Mouse (Mus musculus) mouse trophoblast stem cell (cell line): ENCODE measurements around the gene Celsr1.

ENCODE experiments used
- in situ Hi-C, 2 experiments: fragments of 300-500 bp; cut with MseI, MboI; formaldehyde crosslinking; loops; 2 replicates in 1 of 2; 3 replicates in 1 of 2; pipeline ENCODE4 v1.15.1; 2025

The Celsr1 gene

DNA sequence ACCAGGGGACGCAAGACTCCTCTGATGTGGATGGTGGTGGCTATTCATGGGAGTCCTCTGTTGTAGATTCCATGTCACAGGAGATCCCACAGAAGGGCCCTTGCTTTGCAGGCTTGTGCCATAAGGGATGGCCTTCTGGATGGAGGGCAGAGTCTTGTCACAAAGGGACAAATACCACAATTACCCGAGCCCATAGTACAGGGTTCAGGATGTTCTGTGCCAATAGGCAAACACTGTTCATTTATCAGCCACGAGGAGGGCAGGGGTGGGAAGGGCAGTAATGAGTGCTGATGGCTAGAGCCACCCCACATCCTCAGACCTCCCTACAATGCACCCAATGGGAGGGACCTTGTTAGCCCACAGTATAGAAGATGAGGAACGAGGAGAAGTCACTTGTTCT, 71.9 kb downstream of the Celsr1 start:
- in situ Hi-C loops = no loop called here

DNA sequence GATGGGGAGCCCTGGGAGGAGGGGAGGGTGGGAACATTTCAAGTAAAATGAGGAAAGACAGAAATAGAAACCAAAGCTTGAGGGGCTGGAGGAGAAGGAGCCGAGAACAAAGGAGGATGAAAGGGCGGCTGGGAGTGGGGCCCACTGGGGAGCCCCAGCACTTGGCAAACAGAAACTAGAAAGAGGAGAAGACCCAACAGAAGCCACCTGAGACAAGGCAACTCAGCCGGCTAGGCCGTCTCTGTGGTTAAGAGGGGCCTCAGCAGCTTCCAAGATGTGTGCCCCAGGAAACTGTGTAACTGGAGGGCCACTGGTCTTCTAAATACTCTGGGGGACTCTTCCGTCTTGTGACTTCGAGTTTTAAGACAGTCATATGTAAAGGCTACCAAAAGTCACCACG, 72.4 kb downstream of the Celsr1 start:
- in situ Hi-C loops = no loop called here

DNA sequence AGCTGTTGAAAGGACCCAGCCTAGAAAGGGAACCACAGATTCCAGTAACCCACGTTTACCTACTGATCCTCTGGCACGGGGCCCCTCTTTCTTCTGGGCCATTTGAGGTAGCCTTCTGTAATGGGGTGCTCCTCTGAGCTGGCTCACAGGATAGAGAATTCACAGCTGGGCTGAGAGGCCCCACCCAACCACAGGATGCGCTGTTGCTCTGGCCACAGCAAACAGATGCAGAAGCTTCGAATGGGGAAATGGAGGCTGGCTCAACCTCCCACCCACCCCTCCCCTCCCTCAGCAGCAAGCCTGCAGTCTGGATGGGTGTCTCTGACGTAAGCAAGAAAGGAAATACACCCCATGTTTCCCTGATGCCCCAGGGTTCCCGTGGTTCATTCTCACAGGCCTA, 77.4 kb downstream of the Celsr1 start:
- in situ Hi-C loops = no loop called here

DNA sequence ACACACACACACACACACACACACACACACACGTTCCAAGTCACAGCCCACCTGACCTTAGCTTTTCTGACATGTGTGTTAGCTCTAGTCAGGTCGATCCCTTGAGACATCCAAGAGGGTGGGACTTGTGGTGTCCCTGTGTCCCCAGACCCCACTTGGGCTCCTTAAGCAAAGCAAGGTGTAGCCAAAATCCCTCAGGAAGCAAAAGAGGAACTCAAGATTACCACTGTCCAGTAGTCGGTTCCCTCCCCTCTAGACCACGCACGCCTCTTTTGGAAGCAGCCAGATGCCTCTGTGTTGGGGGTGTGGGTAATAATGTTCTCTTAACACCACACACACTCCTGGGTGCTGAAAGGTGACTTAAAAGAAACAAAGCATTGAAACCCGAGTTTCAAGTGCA, 80.1 kb downstream of the Celsr1 start:
- in situ Hi-C loops = no loop called here

DNA sequence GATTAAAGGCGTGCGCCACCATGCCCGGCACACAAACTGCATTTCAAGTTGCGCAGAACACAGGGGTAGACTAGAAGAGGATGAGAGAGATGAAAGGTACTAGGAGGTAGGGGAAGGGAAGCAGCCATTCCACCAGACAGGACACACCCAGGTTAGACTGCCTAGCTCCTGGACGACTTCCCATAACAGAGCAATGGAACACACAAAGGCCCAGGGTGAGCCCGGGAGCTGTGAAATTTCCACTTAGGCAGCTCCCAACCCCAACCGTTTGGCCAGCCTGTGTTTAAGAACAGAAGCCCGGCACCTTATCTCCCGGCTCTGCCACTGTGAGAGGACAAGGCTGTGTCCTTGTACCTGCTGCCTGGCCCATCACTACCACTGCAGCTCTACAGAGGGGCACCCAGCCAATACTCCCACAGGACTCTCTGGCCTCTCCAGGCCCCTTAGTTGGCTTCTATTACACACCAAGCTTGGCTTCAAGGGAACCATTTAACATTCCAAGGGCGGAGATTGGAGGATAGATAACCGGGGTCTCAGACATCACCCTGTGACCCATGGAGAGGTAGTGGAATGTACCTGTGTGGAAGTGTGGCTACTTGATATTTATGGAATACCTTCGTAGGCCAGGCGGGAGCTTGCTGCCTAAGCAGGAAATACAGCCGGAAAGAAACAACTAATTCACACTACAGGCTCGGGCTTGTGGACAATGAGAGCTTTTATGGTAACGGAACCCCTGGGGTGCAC, 84.0 kb downstream of the Celsr1 start:
- in situ Hi-C loops = no loop called here

DNA sequence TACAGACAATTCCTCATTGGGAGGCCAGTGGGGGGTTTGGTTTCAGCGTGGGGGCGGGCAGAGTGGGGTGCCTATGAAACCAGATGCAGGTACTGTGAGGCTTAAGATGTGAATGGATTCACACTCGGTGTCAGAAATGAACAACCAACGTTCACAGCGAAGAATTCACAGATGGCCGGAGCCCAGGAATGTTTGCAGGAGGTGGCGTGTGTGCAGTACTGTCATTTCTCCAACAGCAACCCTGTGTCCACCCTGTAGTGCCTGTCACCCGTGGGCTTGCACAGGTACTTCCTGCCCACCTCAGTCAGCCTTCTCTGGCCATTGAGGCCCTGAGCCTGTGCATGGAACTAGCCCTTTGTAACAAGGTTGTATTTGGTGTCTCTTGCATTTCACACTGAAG, 85.6 kb downstream of the Celsr1 start:
- in situ Hi-C loops = no loop called here

DNA sequence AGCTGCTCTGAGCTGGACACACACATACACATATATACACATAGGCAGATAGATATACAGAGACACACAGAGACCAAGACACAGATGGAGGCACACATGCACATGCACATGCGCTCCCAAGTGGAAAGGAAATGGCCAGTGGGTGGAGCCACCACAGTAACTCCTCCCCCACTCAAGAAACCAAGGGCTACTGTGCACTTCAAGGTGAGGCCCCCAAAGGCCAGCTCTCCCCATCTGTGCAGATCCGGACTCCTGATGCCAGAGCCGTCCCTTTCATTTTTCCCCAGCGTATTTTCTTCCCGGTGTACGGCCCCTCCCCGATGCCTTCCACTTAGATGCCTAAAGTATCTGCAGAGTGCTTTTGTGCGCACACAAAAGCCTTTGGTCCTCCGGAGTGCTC, 86.0 kb downstream of the Celsr1 start:
- in situ Hi-C loops = no loop called here

DNA sequence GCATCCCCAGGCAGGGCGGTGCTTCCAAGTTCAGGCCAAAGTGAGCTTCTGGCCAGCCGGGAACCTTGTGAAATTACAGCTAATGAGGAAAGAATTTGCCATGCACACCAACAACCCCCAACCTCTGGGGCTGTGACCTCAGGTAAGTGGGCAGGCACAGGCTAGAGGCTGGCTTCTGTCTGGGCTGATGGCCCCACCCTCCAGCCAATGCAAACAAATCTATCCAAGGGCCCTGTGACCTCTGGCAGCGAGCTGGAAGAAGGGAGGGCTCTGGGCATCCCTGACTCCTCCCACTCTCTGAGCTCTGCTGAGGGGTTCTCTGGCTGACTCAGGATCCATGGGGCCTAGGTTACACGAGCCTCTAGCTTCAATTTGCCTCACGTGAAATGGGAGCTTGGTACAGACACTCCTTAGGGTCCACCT, 97.9 kb downstream of the Celsr1 start:
- in situ Hi-C loops = no loop called here

DNA sequence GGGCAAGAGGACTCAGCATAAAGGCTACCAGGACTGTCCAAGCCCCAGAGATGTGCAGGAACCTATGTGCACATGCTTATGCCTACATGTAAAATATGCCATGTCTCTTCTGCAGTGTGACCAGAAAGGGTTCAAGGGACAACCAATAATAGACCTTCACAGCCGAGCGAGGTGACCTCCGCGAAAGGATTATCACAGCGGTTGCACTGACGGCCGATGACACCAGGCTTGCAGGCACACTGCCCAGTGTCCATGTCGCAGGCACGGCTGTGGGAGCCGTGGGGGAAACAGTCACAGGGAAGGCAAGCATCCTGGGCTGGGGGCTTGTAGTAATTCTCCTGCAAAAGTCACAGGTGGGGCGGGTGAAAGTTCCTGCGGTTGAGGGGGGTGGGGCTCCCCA, 105.4 kb downstream of the Celsr1 start:
- in situ Hi-C loops = no loop called here

DNA sequence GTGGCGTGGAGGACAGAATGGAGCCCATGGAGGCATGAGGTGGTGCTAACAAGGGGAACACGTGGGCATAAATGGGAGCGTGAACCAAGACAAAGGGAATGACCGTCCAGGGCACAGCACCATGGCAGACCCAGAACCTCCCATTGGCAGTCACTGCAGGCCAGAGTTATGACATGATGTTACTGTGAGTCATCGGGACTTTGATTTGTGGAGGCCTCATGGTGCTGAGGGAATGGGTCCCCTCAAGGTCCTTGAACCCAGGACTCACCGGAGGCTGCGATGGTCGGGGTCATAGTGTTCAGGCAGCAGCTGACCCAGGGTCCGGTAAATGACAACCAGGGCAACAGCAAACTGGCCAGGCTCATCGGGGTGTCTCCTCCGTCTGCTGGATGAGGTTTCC, 111.7 kb downstream of the Celsr1 start:
- in situ Hi-C loops = loop anchor here in 1 of 2 experiments (25.0 kb wide), 1 partner anchor 215 kb away; no protein-coding TSS in a partner anchor

DNA sequence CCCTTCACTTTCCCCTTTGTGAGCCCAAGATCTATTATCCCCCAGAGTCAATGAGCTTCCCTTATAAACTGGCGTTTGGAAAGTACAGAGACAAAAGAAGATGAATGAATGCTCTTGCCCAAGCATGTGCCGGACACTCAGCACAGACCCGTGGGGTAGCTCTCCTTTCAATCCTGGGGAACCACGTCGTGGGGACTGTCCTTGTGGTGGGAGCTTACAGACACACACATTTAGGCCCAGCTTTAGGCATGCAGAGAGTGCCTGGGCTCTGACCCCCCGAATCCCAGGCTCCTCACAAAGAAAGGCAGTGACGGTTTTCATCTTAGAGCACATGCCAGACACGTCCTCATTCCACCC, 113.7 kb downstream of the Celsr1 start:
- in situ Hi-C loops = loop anchor here in 1 of 2 experiments (25.0 kb wide), 1 partner anchor 217 kb away; no protein-coding TSS in a partner anchor

DNA sequence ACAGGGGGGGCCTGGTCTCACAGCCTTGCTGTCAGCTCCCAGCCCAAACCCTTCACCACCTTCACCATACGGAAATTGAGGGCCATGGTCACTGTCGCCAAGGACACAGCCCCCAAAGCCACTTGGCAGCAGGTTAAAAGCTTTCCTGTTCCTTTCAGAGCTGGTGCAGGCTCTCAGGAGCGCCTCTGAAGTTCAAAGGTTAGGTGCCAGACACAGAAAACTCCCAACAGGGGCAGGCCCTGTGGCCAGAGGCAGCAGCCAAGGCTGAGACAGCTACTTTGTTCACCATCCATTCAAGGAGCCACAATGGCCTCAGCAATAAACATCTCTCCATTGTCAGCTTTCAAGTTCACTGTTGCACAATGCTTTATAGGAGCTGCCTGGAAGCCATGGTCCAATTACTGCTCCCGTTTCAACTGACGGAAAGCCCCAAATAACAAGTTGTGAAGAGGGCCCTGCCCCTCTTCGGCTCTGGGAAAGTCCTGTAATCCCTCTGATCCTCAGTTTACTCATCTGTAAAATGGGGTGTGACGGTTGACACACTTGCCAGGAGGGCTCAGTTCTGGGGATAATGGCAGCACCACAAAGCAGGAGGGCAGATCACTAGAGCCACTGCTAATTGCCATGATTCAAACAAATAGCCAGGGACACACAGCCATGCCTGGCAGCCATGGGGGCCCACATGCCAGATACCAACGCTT, 114.2 kb downstream of the Celsr1 start:
- in situ Hi-C loops = loop anchor here in 1 of 2 experiments (25.0 kb wide), 1 partner anchor 218 kb away; no protein-coding TSS in a partner anchor

DNA sequence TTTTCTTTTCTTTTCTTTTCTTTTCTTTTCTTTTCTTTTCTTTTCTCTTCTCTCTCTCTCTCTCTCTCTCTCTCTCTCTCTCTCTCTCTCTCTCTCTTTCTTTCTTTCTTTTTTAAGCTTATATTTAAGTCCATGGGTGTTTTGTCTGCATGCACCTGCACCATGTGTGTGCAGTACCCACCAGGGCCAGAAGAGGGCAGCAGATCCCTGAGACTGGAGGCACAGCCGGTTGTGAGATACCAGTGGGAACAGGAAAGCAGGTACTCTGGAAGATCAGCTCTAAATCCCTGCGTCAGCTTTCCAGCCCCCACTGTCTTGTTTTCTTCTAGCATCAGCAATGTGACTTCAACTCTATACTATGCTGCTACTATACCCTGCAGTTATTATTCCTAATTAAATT, 120.0 kb downstream of the Celsr1 start:
- in situ Hi-C loops = loop anchor here (5.0 to 25.0 kb wide), 2 partner anchors 129 to 224 kb away; no protein-coding TSS in a partner anchor

DNA sequence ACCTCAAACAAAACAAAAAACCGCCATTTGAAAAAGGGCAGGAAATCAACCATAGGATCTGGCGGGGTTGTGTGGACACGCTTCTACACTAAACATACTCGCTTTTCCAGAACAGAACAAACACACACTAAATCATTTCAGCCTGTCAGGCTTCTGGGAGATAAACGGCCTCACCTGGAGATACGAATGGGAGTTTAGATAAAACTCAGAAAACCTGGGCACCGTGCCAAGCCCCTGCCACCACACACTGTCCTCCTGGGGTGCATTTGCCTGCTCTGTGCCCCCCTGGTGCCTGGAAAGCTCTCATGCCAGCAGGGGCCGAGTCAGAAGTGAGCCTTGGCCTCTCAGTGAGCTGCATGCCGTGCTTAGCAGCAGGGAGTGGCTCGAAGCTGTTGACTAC, 123.6 kb downstream of the Celsr1 start:
- in situ Hi-C loops = loop anchor here (5.0 to 25.0 kb wide), 2 partner anchors 132 to 227 kb away; no protein-coding TSS in a partner anchor

DNA sequence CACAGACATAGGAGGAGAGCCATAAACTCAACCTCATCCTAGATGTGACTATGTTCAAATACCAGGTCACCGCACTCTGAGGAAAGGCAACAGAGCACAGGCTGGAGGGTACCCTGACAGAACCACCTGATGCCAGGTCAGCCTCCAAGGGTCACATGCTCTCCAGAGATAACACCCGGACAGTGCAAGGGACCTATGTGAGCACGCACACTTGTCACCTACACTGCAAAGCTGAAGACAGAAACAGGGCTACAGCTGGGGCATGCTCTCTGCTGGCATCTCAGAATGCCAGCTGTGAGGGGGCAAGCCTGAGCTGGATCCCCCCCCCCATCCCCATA, 124.1 kb downstream of the Celsr1 start:
- in situ Hi-C loops = loop anchor here in 1 of 2 experiments (5.0 to 25.0 kb wide), 2 partner anchors 133 to 228 kb away; no protein-coding TSS in a partner anchor

DNA sequence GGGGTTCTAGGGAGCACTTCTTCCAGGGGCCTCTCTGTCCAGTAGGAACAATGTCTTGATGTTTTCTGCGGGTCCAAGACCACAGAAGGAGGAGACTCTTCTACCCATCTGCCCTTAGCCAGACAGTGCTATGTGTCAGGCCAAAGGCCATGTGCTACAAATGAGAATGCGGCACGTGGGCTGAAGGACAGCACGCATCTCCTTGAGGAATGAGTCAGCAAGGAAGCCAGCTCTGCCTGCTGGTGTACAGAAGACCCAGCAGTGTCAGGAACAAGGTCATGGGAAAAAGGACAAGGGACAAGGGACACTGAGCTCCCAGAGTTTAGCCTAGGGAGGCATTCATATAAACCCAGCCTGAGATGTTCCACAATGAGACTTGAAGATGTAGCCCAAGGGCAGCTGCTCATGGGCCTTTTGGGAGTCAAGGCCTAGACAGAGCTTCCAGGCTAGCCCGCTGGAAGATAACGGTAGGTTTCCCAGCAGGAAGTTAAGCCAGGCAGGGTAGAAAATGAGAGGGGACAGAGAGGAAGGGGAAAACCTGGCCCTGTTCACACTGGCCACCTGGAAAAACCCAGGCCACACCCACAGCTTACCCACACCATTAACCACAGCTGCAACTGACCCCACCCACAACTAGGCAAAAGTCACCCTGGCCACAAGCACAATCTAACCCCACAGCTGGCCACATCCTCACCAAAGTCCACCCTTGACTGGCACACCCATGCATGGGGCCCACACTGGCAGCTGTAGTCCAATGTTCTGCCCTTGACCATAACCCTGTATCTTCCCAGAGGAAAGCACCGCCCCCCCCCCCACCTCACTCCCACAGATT, 124.7 kb downstream of the Celsr1 start:
- in situ Hi-C loops = loop anchor here in 1 of 2 experiments (5.0 to 25.0 kb wide), 2 partner anchors 133 to 228 kb away; no protein-coding TSS in a partner anchor

DNA sequence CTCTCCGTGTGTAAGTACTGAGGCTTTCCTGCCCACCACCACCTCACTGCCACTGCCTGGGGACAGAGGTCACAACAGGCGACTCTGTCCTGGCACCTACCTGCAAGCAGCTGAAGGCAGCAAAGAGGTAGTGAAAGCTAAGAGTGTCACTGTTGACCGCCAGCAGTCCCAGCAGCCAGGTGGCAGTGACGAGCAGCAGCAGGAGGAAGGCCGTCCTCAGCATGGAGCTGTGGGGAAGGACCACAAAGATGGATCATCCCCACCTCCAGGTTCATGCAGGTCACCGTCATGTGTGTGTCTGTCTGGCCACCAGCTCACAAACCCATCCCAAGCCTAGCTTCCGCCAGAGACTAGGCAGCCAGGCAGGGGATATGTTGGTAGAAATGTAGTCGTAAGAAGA, 129.8 kb downstream of the Celsr1 start:
- in situ Hi-C loops = loop anchor here in 1 of 2 experiments (25.0 kb wide), 1 partner anchor 233 kb away; no protein-coding TSS in a partner anchor

DNA sequence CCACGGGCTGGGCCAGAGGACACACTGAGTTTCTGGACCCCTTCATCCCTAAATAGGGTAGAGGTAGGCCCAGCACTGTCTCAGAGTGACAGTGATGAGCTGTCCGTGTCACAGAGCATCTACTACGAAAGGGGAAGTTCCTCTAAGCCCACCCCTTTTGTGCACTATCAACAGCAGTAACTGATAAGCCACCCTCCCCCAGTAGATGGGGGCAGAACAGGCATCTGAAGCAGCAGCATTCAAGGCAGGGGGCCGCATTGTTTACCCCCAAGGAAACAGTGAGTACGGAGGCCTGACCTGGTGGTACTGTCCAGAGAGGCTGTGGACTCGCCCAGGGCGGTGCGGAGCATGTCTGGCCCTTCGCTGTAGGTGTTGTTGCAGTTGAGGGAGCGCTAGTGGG, 131.1 kb downstream of the Celsr1 start:
- in situ Hi-C loops = loop anchor here in 1 of 2 experiments (25.0 kb wide), 1 partner anchor 235 kb away; no protein-coding TSS in a partner anchor

DNA sequence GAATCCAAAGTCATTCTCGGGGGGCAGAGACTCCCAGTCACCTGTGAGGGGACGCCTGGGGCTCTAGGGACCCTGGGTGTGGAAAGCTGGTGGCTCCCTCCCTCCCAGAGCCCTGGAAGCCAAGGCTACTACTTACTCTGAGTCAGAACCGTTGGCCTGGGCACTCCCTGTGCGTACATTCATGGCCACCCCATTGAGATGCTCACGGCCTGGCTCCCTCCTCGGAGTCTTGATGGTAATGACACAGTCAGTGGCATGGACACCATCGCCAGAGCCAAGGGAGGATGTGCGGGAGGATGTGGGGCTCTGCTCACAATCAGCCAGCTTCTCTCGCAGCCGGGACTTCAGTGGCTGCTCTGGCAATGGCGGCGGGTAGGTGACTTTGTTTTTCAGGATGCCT, 132.8 kb downstream of the Celsr1 start:
- in situ Hi-C loops = loop anchor here in 1 of 2 experiments (25.0 kb wide), 1 partner anchor 236 kb away; no protein-coding TSS in a partner anchor

DNA sequence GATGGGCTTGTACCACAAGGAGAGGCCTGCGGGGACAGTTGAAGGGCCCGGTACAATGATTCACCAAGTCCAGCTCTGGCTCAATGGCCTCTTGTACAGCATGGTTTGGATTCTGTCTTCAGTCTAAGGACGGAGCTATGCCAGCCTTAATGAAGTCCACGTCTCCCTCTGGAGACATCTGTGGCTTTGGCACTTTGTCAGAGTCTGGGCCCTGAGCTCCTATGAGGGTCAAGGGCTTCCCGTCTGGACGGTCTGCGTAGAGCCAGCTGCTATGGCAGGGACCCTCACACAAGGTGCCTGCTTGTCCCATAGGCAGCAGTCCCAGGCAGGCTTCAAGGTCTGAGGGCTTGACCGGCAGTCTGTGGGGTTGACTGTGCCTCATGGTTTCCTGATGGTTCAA, 133.3 kb downstream of the Celsr1 start:
- in situ Hi-C loops = loop anchor here in 1 of 2 experiments (25.0 kb wide), 1 partner anchor 237 kb away; no protein-coding TSS in a partner anchor

DNA sequence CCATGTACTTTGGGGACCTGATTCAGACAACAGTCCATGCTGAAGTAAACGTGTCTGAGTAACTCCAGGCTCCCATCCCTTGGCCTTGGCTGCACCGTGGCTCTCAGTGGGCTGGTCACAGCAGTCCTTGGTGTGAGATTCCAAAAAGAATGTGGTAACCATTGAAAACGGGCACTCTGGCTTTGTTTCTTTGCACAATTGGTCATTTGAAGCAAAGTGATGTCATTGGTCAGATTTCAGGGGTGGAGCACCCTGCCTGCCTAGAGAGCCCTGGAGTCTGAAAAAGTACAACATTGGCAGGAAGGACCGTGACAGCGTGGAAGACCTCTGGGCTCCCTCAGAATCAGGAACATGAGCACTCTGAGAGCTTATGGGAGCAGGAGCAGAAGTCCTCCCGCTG, 134.2 kb downstream of the Celsr1 start:
- in situ Hi-C loops = loop anchor here in 1 of 2 experiments (10.0 kb wide), 1 partner anchor 235 kb away; no protein-coding TSS in a partner anchor
